Mouse (Mus musculus) heart, adult 18-20 months (tissue): Measurements from ENCODE around the gene Sdhaf3. TPM values are rescaled to one million over a fixed set of nuclear protein-coding genes. Genes with fewer than 3 reads are reported as not detected.

Experiments
- DNase-seq, 2 experiments: peaks; one replicate each; pipeline ENCODE4 v3.0.0; 2021 to 2022; ENCODE audit warnings: mixed read lengths in 1 of 2
- total RNA-seq, 2 experiments: library from RNA; stranded (reverse); gene quantifications; 2 replicates each; pipeline ENCODE4 v1.2.3; 2021

Sdhaf3 gene
- total RNA-seq, 2 experiments from 2014 or later: 4.6 to 4.7 TPM

DNA sequence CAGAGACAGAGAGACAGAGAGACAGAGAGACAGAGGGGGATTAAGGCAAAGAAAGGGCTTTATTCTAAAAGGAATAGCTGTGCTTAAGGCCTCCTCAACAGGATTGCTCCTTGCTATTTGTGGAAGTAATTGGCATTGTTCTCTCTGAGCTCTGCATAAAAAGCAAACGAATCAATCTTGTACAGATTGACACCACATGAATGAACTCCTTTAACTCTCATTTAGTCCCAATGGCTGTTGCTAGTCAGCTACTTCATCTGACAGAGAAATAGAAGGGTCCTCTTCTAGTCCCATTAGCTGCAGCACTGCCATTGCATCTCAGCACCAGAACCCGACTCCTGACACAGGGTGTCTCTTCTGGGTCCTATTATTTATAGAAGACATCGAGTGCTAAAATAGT lies 113.0 kb downstream of the Sdhaf3 start:
- no peak for DNase-seq

DNA sequence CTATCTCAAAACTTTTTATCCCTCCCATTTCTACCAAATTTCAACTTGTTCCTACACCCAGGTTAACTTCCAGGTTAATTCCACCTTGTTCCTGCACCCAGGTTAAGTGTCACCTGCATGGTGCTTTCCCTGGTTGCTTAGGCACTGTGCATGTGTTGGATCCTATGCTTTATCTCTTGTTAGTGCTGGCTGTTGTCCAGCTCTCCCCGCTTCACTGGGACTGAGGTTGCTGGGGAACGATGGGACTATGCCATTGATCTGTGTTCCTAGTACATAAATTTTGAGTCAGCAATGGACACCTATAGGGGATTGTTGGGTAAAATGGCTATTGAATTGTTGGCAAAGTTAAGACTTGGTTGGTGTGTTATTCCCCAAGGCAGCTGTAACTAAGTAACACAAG lies 113.7 kb downstream of the Sdhaf3 start:
- DNase-seq: no peak

DNA sequence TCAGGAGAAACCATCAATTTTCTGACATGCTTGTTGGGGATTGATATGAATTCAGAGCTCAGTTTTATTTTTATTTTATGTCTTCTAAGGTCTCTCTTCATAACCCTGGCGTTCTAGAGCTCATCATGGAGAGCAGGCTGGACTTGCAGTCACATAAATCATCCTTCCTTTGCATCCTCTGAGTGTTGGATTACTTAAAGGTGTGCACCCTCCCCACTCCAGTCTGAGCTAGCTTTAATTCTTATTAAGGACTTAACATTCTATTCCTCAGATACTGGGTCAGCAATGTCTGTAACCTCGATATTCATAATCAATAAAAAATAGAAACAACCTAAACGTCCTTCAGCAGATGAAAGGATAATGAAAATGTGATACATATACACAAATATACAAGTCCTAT lies 126.2 kb downstream of the Sdhaf3 start:
- DNase-seq: no peak

DNA sequence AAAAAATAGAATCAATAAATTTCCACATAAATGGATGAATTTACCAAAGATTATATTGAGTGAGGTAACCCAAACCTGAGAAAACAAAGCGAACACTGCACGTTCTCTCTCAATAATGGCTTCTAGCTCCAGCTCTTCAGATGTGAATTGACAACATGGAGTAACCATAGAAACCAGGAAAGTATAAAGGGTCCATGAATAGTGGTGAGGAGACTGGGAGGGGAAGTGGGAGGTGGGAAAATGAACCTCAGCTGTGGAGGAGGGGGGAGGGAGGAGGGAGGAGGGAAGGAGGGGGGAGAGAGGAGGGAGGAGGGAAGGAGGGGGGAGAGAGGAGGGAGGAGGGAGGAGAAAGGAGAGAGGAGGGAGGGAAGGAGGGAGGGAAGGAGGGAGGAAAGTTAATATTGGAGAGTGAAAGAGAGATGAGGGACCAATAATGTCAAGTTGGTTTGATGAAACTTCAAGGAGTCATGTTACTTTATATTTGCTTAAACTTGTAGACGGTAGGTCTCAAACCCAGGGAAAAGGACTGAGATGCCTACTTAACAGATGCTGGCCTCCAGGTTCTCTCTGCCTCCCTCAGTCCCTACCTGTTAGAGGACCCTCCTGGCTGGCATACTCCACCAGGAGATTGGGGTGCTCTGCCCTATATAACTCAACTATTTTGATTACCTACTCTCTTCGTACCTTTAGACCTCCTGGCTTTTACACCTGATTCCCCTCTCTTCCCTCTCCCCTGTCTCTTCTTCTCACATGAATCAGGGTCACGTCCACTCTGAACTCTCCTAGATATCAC lies 126.9 kb downstream of the Sdhaf3 start:
- DNase-seq: no peak

DNA sequence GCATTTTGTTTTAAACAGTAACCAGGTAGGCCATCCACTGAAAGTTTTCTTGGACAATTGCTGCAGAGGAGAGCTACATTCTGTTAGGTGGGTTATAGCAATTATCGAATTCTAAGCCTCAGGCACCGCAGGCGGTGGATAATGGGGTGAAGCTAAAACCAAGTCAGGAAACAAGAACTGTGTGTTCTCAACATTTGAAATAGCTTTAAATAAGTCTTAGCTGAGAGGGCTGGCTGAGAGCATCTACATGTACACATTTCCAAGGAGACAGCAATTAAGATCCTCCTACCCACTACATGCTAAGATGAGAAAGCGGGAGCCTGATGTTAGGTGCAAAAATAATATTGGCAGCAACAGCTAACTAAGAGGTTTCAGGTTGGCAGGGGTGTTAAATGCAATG lies 127.9 kb downstream of the Sdhaf3 start:
- DNase-seq: no peak

DNA sequence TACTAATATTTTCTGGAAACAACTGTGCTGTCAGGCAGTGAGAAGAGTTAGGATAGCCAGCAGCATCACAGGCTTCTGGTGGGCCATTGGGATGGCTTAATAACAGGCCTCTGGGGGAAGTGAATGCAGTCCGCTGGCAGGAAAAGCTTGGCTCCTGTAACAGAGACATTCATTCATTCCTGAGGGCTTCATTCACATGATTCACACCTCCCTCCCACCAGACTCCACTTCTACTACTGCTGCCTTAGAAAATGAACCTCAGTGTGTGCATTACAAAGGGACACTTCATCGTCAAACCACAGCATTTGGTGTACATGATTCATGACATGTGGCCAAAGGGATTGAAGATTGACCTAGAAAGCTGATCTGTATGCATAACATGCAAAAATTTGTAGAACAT lies 128.6 kb downstream of the Sdhaf3 start:
- no peak for DNase-seq

DNA sequence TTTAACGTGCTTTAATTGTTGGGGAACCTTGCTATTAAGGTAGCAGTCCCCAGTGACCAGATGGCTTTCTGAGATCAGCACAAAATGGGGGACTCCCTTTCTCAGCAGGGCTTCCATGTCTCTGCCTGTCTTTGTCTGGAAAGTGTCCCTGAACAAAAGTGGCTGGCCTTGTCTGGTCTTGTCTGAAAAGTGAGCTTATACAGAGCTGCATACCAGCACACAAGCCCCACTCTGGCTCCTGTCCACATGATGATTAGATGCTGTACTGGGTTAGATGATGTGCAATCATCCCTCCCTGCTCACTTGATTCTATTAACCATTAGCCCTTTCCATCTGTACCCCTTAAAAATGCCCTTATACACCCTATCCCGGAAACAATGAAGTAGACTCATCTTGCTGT lies 129.7 kb downstream of the Sdhaf3 start:
- no peak for DNase-seq

DNA sequence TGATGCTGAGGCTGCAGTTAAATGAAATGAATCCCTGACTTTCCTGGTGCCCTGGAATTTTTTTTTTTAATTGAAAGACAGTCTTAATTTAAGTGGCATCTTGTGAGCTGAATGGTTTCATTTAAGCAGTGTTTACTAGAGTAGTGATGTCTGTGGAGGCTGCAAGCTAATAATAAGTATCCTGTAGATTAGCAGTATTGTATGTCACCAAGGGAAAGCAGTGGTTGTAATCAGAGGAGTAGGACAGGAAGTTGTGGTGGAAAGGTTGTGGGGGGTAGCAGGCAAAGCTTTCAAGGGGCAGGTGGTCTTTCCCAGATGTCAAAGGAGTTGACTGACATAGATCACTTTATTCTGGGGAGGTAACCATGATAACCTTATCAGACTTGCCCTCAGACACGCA lies 136.3 kb downstream of the Sdhaf3 start:
- no peak for DNase-seq

Other genes with a start within 250 kb of the Sdhaf3 start
- not detected for gene Dlx6, start 92.7 kb upstream of the Sdhaf3 start, total RNA-seq
- under 1 TPM in 1 of 2 experiments, not detected in 1; 0.37 TPM for gene Dlx5, start 73.9 kb upstream of the Sdhaf3 start, total RNA-seq